In the genomic region with DNA sequence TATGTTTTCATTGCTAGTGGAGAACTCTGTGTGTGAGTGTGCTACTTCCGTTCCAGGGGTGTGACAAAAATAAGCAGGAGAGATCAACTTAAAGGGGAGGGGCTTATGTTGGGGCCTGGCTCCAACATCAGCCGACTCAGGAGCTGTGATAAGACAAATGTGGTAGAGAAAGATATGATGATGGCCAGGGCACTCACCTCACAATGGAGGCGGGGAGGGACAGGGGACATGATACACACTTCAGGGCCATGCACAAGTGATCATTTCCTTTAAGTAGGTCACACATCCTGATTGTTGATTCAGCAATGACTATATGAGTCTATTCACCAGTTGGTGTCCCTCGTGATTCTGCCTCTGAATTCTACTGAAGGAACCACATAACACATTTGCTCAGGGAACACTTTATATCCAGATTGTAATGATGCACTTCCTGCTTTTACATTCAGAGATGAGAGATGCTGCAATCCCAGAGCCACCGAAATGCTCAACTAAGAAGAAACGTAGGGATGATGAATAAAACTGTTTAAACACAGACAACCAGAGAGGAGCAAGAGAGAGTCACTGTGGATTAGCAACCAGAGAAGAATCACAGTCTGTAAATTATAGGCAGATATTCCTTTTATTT, we compare ENCODE assay signal across 13 mouse cellular contexts. TPM values are rescaled to one million over a fixed set of nuclear protein-coding genes. Genes with fewer than 3 reads are reported as not detected.
DNase-seq lines count a peak whose midpoint lies in the region; ATAC-seq and TF ChIP-seq lines count a peak whose summit lies in the region.
"Had no signal": no experiment of that assay in that cellular context is flagged by ENCODE, and none has a peak within 500 bp of the region (broad histone marks: within the 10 kb centered on the region; RNA-seq: fewer than 3 reads in every experiment).

No protein-coding gene starts in this region.

- no peak overlapping the region for H3K9ac ChIP-seq in stomach, embryonic 14.5 days (replicated peaks; ENCODE audit: low read depth, low read length)
- no peak overlapping the region for H3K9ac ChIP-seq in stomach, postnatal 0 days (ENCODE audit: low read length)
- H3K9ac ChIP-seq: midbrain, embryonic 15.5 days had no signal

- no peak overlapping the region for H3K27ac ChIP-seq in stomach, embryonic 14.5 days (ENCODE audit: low read length)
- no peak overlapping the region for H3K27ac ChIP-seq in stomach, postnatal 0 days (replicated peaks)
- no peak overlapping the region for H3K27ac ChIP-seq in left cerebral cortex, adult 2 months
- H3K27ac ChIP-seq: heart, adult 2 months; hindbrain, postnatal 0 days; midbrain, embryonic 15.5 days had no signal

- H3K36me3 ChIP-seq in stomach, embryonic 14.5 days (ENCODE audit: control insufficient read depth, insufficient read depth, low read length) = no peaks in the 10 kb centered on the region
- H3K36me3 ChIP-seq in stomach, postnatal 0 days (ENCODE audit: control insufficient read depth, insufficient read depth, low read length) = no peaks in the 10 kb centered on the region
- H3K36me3 ChIP-seq: midbrain, embryonic 15.5 days had no signal

- 74% methylated on average over 6 of the region's 6 CpGs for WGBS in stomach, embryonic 14.5 days
- 69% methylated on average over 6 of the region's 6 CpGs for WGBS in stomach, postnatal 0 days

- no peak for DNase-seq in stomach, postnatal 0 days (ENCODE audit: low spot score)
- no peak for DNase-seq in embryo, embryonic 10.5 days (ENCODE audit: low spot score)
- no peak for DNase-seq in left cerebral cortex, adult 2 months (ENCODE audit: extremely low spot score in 1 of 2, low spot score in 2 of 2)
- no peak for DNase-seq in right cerebral cortex, adult 18-20 months
- DNase-seq in left cerebral cortex, adult 9 months (ENCODE audit: low spot score in 2 of 2) = no peak
- DNase-seq: cerebellum, adult 11-12 months; heart, adult 2 months had no signal

- no peaks in the 10 kb centered on the region for H3K4me1 ChIP-seq in stomach, embryonic 14.5 days (ENCODE audit: control insufficient read depth, insufficient read depth, low read length)
- no peaks in the 10 kb centered on the region for H3K4me1 ChIP-seq in stomach, postnatal 0 days (replicated peaks; ENCODE audit: control insufficient read depth, insufficient read depth)
- H3K4me1 ChIP-seq: midbrain, embryonic 15.5 days had no signal

- H3K4me2 ChIP-seq in stomach, embryonic 14.5 days (replicated peaks; ENCODE audit: low read depth, low read length) = no peak overlapping the region
- no peak overlapping the region for H3K4me2 ChIP-seq in stomach, postnatal 0 days (replicated peaks; ENCODE audit: low read depth)
- H3K4me2 ChIP-seq: midbrain, embryonic 15.5 days had no signal

- intact Hi-C loops in left cerebral cortex, adult 2 months (cut with DNase I) = no loop called here

- TF ChIP-seq CTCF in stomach, postnatal 0 days (IDR thresholded peaks at IDR 0.05; ENCODE audit: low read depth) = no peak
- no peak for TF ChIP-seq CTCF in left cerebral cortex, adult 2 months (IDR thresholded peaks at IDR 0.05)

- no peaks in the 10 kb centered on the region for H3K9me3 ChIP-seq in stomach, embryonic 14.5 days (ENCODE audit: control insufficient read depth, low read depth, low read length)
- no peaks in the 10 kb centered on the region for H3K9me3 ChIP-seq in stomach, postnatal 0 days (ENCODE audit: control insufficient read depth, low read length)
- H3K9me3 ChIP-seq: midbrain, embryonic 15.5 days had no signal

- no peak for TF ChIP-seq EP300 in stomach, postnatal 0 days (optimal IDR thresholded peaks at IDR 0.05)

- no peak overlapping the region for H3K4me3 ChIP-seq in stomach, embryonic 14.5 days (ENCODE audit: low read depth, low read length)
- no peak overlapping the region for H3K4me3 ChIP-seq in stomach, postnatal 0 days (ENCODE audit: low read depth, low read length)
- H3K4me3 ChIP-seq in left cerebral cortex, adult 2 months = no peak overlapping the region
- H3K4me3 ChIP-seq: heart, adult 2 months; midbrain, embryonic 15.5 days had no signal

- H3K27me3 ChIP-seq in stomach, embryonic 14.5 days (ENCODE audit: control insufficient read depth, insufficient read depth, low read length) = no peaks in the 10 kb centered on the region
- H3K27me3 ChIP-seq in stomach, postnatal 0 days (ENCODE audit: control insufficient read depth, insufficient read depth, low read length) = no peaks in the 10 kb centered on the region
- H3K27me3 ChIP-seq: midbrain, embryonic 15.5 days had no signal

- ATAC-seq in stomach, embryonic 14.5 days (ENCODE audit: insufficient number of reproducible peaks, insufficient read depth, low FRiP score, low read depth) = peak; percentile 84; the same call in 1 of the 2 replicates
- ATAC-seq in stomach, postnatal 0 days (ENCODE audit: low FRiP score, low TSS enrichment) = no peak
- ATAC-seq in erythroid progenitor cell, adult 5-6 weeks (replicated peaks; ENCODE audit: low FRiP score, poor library complexity, severe bottlenecking) = peak; percentile 97
- ATAC-seq in megakaryocyte, adult 5-6 weeks (ENCODE audit: poor library complexity, severe bottlenecking) = peak; percentile 62
- ATAC-seq: forebrain, embryonic 16.5 days; hindbrain, postnatal 0 days; midbrain, embryonic 15.5 days had no signal

RNA-seq across cellular contexts. Expression of a gene that starts 26.9 kb away (rescaled TPM):
- 93.4 and 97.8 TPM in 2 replicates for polyA plus RNA-seq in stomach, embryonic 14.5 days (2014; fragmentation: Nextera tagmentation; extraction: Ambion mirVana)
- 42.7 and 44.8 TPM in 2 replicates for polyA plus RNA-seq in stomach, postnatal 0 days (2015; fragmentation: Nextera tagmentation; extraction: Ambion mirVana)
- 85.9 and 87.6 TPM in 2 replicates for total RNA-seq in erythroid progenitor cell, adult 5-6 weeks (2015; ENCODE audit: low replicate concordance)
- total RNA-seq in erythroid progenitor cell, adult 5-6 weeks (2017; ENCODE audit: low replicate concordance) = 76.3 and 120 TPM in 2 replicates
- 39.0 and 40.4 TPM in 2 replicates for total RNA-seq in megakaryocyte, adult 5-6 weeks (2015)
- 55.4 and 57.3 TPM in 2 replicates for total RNA-seq in megakaryocyte, adult 5-6 weeks (2017)
- 10 to 100 TPM; 66.3 to 70.9 TPM for total RNA-seq in left cerebral cortex, adult 2 months (2021)
